Mouse (Mus musculus): ENCODE results near the gene Zbtb33. TPM values are rescaled to one million over a fixed set of nuclear protein-coding genes. Genes with fewer than 3 reads are reported as not detected.
A peak's percentile ranks its signal among the peaks of the same experiment; 100 is the strongest.

Gene Zbtb33
- polyA plus RNA-seq, 1 experiment, result 2.4 TPM

GRCm38 (mm10) chrX:38180656-38181607, 8.7 kb upstream of the Zbtb33 start:
- Histone ChIP-seq H3K27me3 (ENCODE audit: control insufficient read depth, insufficient read depth, insufficient read length) (no peaks in the 10 kb centered on the region), H3ac (ENCODE audit: control insufficient read depth, insufficient read length) (no peak overlapping the region), H3K79me2 (ENCODE audit: control insufficient read depth, insufficient read depth) (no peaks in the 10 kb centered on the region), H3K4me3 (peak overlapping the region; percentile 17), H3K36me3 (ENCODE audit: control insufficient read depth, insufficient read depth) (no peaks in the 10 kb centered on the region), H3K4me2 (ENCODE audit: low read depth) (peak overlapping the region; percentile 69)
- TF ChIP-seq CEBPB (IDR thresholded peaks at IDR 0.05; ENCODE audit: insufficient read depth, poor library complexity, severe bottlenecking) (no peak), REST (IDR thresholded peaks at IDR 0.05; ENCODE audit: insufficient read depth, insufficient read length) (no peak), USF1 (IDR thresholded peaks at IDR 0.05; ENCODE audit: low read depth) (no peak), MAX (IDR thresholded peaks at IDR 0.05; ENCODE audit: low read depth) (no peak), POLR2A (IDR thresholded peaks at IDR 0.05; ENCODE audit: insufficient read length, low read depth) (no peak), E2F4 (IDR thresholded peaks at IDR 0.05; ENCODE audit: insufficient read depth) (no peak), SRF (IDR thresholded peaks at IDR 0.05; ENCODE audit: control insufficient read depth, insufficient read length, low read depth) (no peak), MYOD1 (IDR thresholded peaks at IDR 0.05; ENCODE audit: control insufficient read depth in 1 of 3, insufficient read length in 2 of 3, low read depth in 2 of 3) (no peak), POLR2AphosphoS2 (IDR thresholded peaks at IDR 0.05; ENCODE audit: insufficient read length, low read depth) (no peak), TCF12 (IDR thresholded peaks at IDR 0.05; ENCODE audit: insufficient read depth, poor library complexity, severe bottlenecking) (no peak), TCF3 (IDR thresholded peaks at IDR 0.05; ENCODE audit: insufficient read length, low read depth) (no peak), MYOG (IDR thresholded peaks at IDR 0.05; ENCODE audit: control insufficient read depth in 1 of 3, insufficient read depth in 1 of 3, insufficient read length in 2 of 3, low read depth in 2 of 3) (no peak)

- H3K4me2 ChIP-seq (ENCODE audit: low read depth), result no peak overlapping the region
- TF ChIP-seq POLR2A (IDR thresholded peaks at IDR 0.05; ENCODE audit: insufficient read length, low read depth), result no peak
- TF ChIP-seq REST (IDR thresholded peaks at IDR 0.05; ENCODE audit: insufficient read depth, insufficient read length), result no peak
- no peak for TF ChIP-seq SRF (IDR thresholded peaks at IDR 0.05; ENCODE audit: control insufficient read depth, insufficient read length, low read depth)
- no peak for TF ChIP-seq USF1 (IDR thresholded peaks at IDR 0.05; ENCODE audit: low read depth)
- no peak for TF ChIP-seq POLR2AphosphoS2 (IDR thresholded peaks at IDR 0.05; ENCODE audit: insufficient read length, low read depth)
- no peaks in the 10 kb centered on the region for H3K27me3 ChIP-seq (ENCODE audit: control insufficient read depth, insufficient read depth, insufficient read length)
- no peak overlapping the region for H3K4me3 ChIP-seq
- no peaks in the 10 kb centered on the region for H3K79me2 ChIP-seq (ENCODE audit: control insufficient read depth, insufficient read depth)
- no peak overlapping the region for H3ac ChIP-seq (ENCODE audit: control insufficient read depth, insufficient read length)
- H3K36me3 ChIP-seq (ENCODE audit: control insufficient read depth, insufficient read depth), result no peaks in the 10 kb centered on the region
Observed at GRCm38 (mm10) chrX:38181608-38182258, 7.9 kb upstream of the Zbtb33 start.

GRCm38 (mm10) chrX:38185520-38185919, 4.1 kb upstream of the Zbtb33 start:
- Histone ChIP-seq H3ac (ENCODE audit: control insufficient read depth, insufficient read length) (no peak overlapping the region), H3K79me2 (ENCODE audit: control insufficient read depth, insufficient read depth) (peaks cover 6% of the 10 kb centered on the region), H3K4me3 (no peak overlapping the region), H3K4me2 (ENCODE audit: low read depth) (no peak overlapping the region), H3K36me3 (ENCODE audit: control insufficient read depth, insufficient read depth) (no peaks in the 10 kb centered on the region), H3K27me3 (ENCODE audit: control insufficient read depth, insufficient read depth, insufficient read length) (no peaks in the 10 kb centered on the region)
- no peak for TF ChIP-seq REST (IDR thresholded peaks at IDR 0.05; ENCODE audit: insufficient read depth, insufficient read length)
- TF ChIP-seq E2F4 (IDR thresholded peaks at IDR 0.05; ENCODE audit: insufficient read depth), result no peak
- TF ChIP-seq MYOG (IDR thresholded peaks at IDR 0.05; ENCODE audit: control insufficient read depth in 1 of 3, insufficient read depth in 1 of 3, insufficient read length in 2 of 3, low read depth in 2 of 3), result no peak
- no peak for TF ChIP-seq SRF (IDR thresholded peaks at IDR 0.05; ENCODE audit: control insufficient read depth, insufficient read length, low read depth)
- no peak for TF ChIP-seq MAX (IDR thresholded peaks at IDR 0.05; ENCODE audit: low read depth)
- no peak for TF ChIP-seq USF1 (IDR thresholded peaks at IDR 0.05; ENCODE audit: low read depth)
- TF ChIP-seq POLR2A (IDR thresholded peaks at IDR 0.05; ENCODE audit: insufficient read length, low read depth), result no peak
- TF ChIP-seq CEBPB (IDR thresholded peaks at IDR 0.05; ENCODE audit: insufficient read depth, poor library complexity, severe bottlenecking), result no peak
- TF ChIP-seq TCF3 (IDR thresholded peaks at IDR 0.05; ENCODE audit: insufficient read length, low read depth), result no peak
- TF ChIP-seq POLR2AphosphoS2 (IDR thresholded peaks at IDR 0.05; ENCODE audit: insufficient read length, low read depth), result no peak
- no peak for TF ChIP-seq MYOD1 (IDR thresholded peaks at IDR 0.05; ENCODE audit: control insufficient read depth in 1 of 3, insufficient read length in 2 of 3, low read depth in 2 of 3)
- TF ChIP-seq TCF12 (IDR thresholded peaks at IDR 0.05; ENCODE audit: insufficient read depth, poor library complexity, severe bottlenecking), result no peak

- H3ac ChIP-seq (ENCODE audit: control insufficient read depth, insufficient read length), result peak overlapping the region; percentile 30
- peaks cover 36% of the 10 kb centered on the region for H3K79me2 ChIP-seq (ENCODE audit: control insufficient read depth, insufficient read depth)
- no peaks in the 10 kb centered on the region for H3K36me3 ChIP-seq (ENCODE audit: control insufficient read depth, insufficient read depth)
- peak overlapping the region; percentile 56 for H3K4me3 ChIP-seq
- no peaks in the 10 kb centered on the region for H3K27me3 ChIP-seq (ENCODE audit: control insufficient read depth, insufficient read depth, insufficient read length)
- peak overlapping the region; percentile 72 for H3K4me2 ChIP-seq (ENCODE audit: low read depth)
- TF ChIP-seq TCF3 (IDR thresholded peaks at IDR 0.05; ENCODE audit: insufficient read length, low read depth) (no peak), E2F4 (IDR thresholded peaks at IDR 0.05; ENCODE audit: insufficient read depth) (no peak)
Observed at GRCm38 (mm10) chrX:38190458-38190764, 818 bp downstream of the Zbtb33 start.

GRCm38 (mm10) chrX:38201816-38202215, 12.2 kb downstream of the Zbtb33 start:
- TF ChIP-seq USF1 (IDR thresholded peaks at IDR 0.05; ENCODE audit: low read depth), result no peak
- no peak for TF ChIP-seq MYOD1 (IDR thresholded peaks at IDR 0.05; ENCODE audit: control insufficient read depth in 1 of 3, insufficient read length in 2 of 3, low read depth in 2 of 3)
- TF ChIP-seq SRF (IDR thresholded peaks at IDR 0.05; ENCODE audit: control insufficient read depth, insufficient read length, low read depth), result no peak
- TF ChIP-seq POLR2A (IDR thresholded peaks at IDR 0.05; ENCODE audit: insufficient read length, low read depth), result no peak
- no peak for TF ChIP-seq E2F4 (IDR thresholded peaks at IDR 0.05; ENCODE audit: insufficient read depth)
- TF ChIP-seq TCF12 (IDR thresholded peaks at IDR 0.05; ENCODE audit: insufficient read depth, poor library complexity, severe bottlenecking), result no peak
- no peak for TF ChIP-seq REST (IDR thresholded peaks at IDR 0.05; ENCODE audit: insufficient read depth, insufficient read length)
- no peak for TF ChIP-seq MAX (IDR thresholded peaks at IDR 0.05; ENCODE audit: low read depth)
- TF ChIP-seq CEBPB (IDR thresholded peaks at IDR 0.05; ENCODE audit: insufficient read depth, poor library complexity, severe bottlenecking), result no peak
- no peak for TF ChIP-seq TCF3 (IDR thresholded peaks at IDR 0.05; ENCODE audit: insufficient read length, low read depth)
- no peak for TF ChIP-seq POLR2AphosphoS2 (IDR thresholded peaks at IDR 0.05; ENCODE audit: insufficient read length, low read depth)
- no peak for TF ChIP-seq MYOG (IDR thresholded peaks at IDR 0.05; ENCODE audit: control insufficient read depth in 1 of 3, insufficient read depth in 1 of 3, insufficient read length in 2 of 3, low read depth in 2 of 3)
- H3ac ChIP-seq (ENCODE audit: control insufficient read depth, insufficient read length), result no peak overlapping the region

More at GRCm38 (mm10) chrX:38201816-38202215, 12.2 kb downstream of the Zbtb33 start:
- H3K79me2 ChIP-seq (ENCODE audit: control insufficient read depth, insufficient read depth), result no peaks in the 10 kb centered on the region
- H3K27me3 ChIP-seq (ENCODE audit: control insufficient read depth, insufficient read depth, insufficient read length), result no peaks in the 10 kb centered on the region
- no peak overlapping the region for H3K4me2 ChIP-seq (ENCODE audit: low read depth)
- no peaks in the 10 kb centered on the region for H3K36me3 ChIP-seq (ENCODE audit: control insufficient read depth, insufficient read depth)
- H3K4me3 ChIP-seq, result no peak overlapping the region
